Mouse (Mus musculus) heart, postnatal 0 days (tissue): ENCODE data around the gene 2610318N02Rik.

Experiments used
- CTCF ChIP-seq: IDR thresholded peaks from 2 replicates; pipeline ENCODE4 v1.5.1; 2016; ENCODE audit warnings: antibody characterized with exemption, control low read depth, low read depth
- EP300 ChIP-seq: IDR thresholded peaks from 2 replicates; pipeline ENCODE4 v1.6.1; 2016; ENCODE audit warnings: antibody characterized with exemption, low read depth

- TF ChIP-seq CTCF = no peak
- TF ChIP-seq EP300 = no peak
Measured at GRCm38 (mm10) chr16:17085636-17086035, 39.3 kb downstream of the 2610318N02Rik start.
